Mouse (Mus musculus): ENCODE measurements around the gene Plekhd1. TPM values are rescaled to one million over a fixed set of nuclear protein-coding genes. Genes with fewer than 3 reads are reported as not detected.

Plekhd1 gene
- total RNA-seq, 2 experiments from 2014 or later = 0.17 to 0.41 TPM

- no peak overlapping the region for H3K4me3 ChIP-seq
- intact Hi-C loops (cut with DNase I) = no loop called here
- DNase-seq = peak; percentile 51
- no peak overlapping the region for H3K27ac ChIP-seq
- peak; percentile 88 for TF ChIP-seq CTCF (IDR thresholded peaks at IDR 0.05)
Observed at GRCm38 (mm10) chr12:80673170-80673569, 19.2 kb upstream of the Plekhd1 start.

- Histone ChIP-seq H3K27ac (0 out of 2 replicates have a peak overlapping the region, but pooled peaks have one; percentile 46), H3K4me3 (no peak overlapping the region)
- DNase-seq = no peak
- intact Hi-C loops (cut with DNase I) = no loop called here
- peak; percentile 62 for TF ChIP-seq CTCF (IDR thresholded peaks at IDR 0.05)
Observed at GRCm38 (mm10) chr12:80681340-80681739, 11.1 kb upstream of the Plekhd1 start.

GRCm38 (mm10) chr12:80683554-80683953, 8.8 kb upstream of the Plekhd1 start:
- no peak overlapping the region for H3K4me3 ChIP-seq
- TF ChIP-seq CTCF (IDR thresholded peaks at IDR 0.05) = no peak
- no peak for DNase-seq
- no peak overlapping the region for H3K27ac ChIP-seq
- intact Hi-C loops (cut with DNase I) = loop anchor here (2.0 kb wide), 1 partner anchor 41 kb away; no protein-coding TSS in a partner anchor

- TF ChIP-seq CTCF (IDR thresholded peaks at IDR 0.05) = no peak
- DNase-seq = no peak
- no peak overlapping the region for H3K27ac ChIP-seq
- H3K4me3 ChIP-seq = no peak overlapping the region
- intact Hi-C loops (cut with DNase I) = no loop called here
Observed at GRCm38 (mm10) chr12:80684316-80684715, 8.1 kb upstream of the Plekhd1 start.

- DNase-seq = peak; percentile 34
- no peak for TF ChIP-seq CTCF (IDR thresholded peaks at IDR 0.05)
- intact Hi-C loops (cut with DNase I) = no loop called here
- Histone ChIP-seq H3K4me3 (no peak overlapping the region), H3K27ac (no peak overlapping the region)
Observed at GRCm38 (mm10) chr12:80687788-80688211, 4.6 kb upstream of the Plekhd1 start.

DNA sequence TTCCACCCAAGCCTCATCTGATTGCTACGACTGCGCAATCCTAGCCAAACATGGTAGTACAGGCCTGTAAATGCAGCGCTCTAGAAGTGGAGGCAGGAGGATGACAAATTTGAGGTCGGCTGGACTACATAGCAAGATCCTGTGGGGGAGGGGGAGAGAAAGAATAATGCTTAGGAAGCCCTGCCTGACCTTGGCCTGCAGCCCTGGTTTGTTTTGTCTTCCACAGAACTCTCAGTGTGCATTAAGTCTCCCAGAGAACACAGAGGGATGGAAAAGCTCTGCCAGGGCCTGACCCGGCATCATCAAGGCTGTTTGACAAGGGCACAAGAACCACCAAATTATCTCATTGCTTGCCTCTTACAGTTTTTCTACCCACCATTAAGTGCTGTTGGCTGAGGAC, 2.7 kb upstream of the Plekhd1 start:
- no peak for DNase-seq
- H3K4me3 ChIP-seq = no peak overlapping the region
- intact Hi-C loops (cut with DNase I) = no loop called here
- no peak for TF ChIP-seq CTCF (IDR thresholded peaks at IDR 0.05)
- no peak overlapping the region for H3K27ac ChIP-seq

- no peak for TF ChIP-seq CTCF (IDR thresholded peaks at IDR 0.05)
- no peak overlapping the region for H3K27ac ChIP-seq
- intact Hi-C loops (cut with DNase I) = no loop called here
- peak overlapping the region; percentile 68 for H3K4me3 ChIP-seq
- DNase-seq = peak; percentile 69
Observed at GRCm38 (mm10) chr12:80691671-80692091, 710 bp upstream of the Plekhd1 start.

- no peak overlapping the region for H3K4me3 ChIP-seq
- H3K27ac ChIP-seq = no peak overlapping the region
- intact Hi-C loops (cut with DNase I) = no loop called here
- no peak for DNase-seq
- no peak for TF ChIP-seq CTCF (IDR thresholded peaks at IDR 0.05)
Observed at GRCm38 (mm10) chr12:80693700-80694099, 1.3 kb downstream of the Plekhd1 start.

- Histone ChIP-seq H3K27ac (no peak overlapping the region), H3K4me3 (no peak overlapping the region)
- no peak for TF ChIP-seq CTCF (IDR thresholded peaks at IDR 0.05)
- intact Hi-C loops (cut with DNase I) = no loop called here
- DNase-seq = no peak
Observed at GRCm38 (mm10) chr12:80695004-80695403, 2.6 kb downstream of the Plekhd1 start.

DNA sequence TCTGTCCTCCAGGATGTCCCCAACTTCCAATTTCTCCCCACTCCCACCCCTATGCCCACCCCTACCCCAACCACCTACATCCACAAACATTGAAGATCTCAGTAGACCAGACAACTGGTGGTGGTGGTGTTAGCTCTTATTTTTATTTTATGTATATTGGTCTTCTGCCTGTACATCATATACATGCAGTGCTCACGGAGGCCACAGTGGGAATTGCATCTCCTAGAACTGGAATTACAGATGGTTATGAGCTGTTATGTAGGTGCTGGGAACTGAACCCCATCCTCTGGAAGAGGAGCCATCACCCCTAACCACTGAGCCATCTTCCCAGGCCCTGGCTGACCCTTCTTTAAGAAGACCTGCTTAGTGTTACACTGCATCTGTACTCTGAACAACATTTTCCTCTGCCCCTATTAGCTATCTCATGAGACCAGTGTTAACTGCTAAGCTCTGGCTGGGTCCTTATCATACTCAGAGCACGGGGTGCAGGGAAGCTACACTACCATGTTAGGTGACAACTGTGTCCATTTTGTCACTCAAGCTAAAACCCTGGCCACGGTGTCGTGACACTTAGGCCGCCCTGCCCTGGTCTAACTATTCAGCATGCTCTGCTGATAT, 6.2 kb downstream of the Plekhd1 start:
- no peak overlapping the region for H3K27ac ChIP-seq
- H3K4me3 ChIP-seq = no peak overlapping the region
- DNase-seq = no peak
- intact Hi-C loops (cut with DNase I) = no loop called here
- no peak for TF ChIP-seq CTCF (IDR thresholded peaks at IDR 0.05)

DNA sequence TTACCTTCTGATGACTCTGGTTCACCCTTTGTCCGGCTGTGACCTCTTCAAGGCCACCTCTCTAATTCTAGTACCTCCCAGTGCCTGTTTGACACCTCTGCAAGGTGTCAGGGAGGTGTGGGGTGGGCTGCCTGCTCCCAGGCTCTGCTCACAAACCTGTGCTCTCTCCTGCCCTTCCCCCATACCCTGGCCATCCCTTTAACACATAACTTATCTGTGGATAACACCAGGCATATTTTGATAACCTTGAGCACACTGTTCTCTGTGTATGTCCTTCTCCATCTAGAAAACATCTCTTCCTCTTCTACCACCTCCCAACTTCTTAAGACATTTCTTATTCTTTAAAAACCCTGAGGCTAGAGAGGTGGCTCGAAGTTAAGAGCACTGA, 6.7 kb downstream of the Plekhd1 start:
- no peak for DNase-seq
- Histone ChIP-seq H3K4me3 (no peak overlapping the region), H3K27ac (no peak overlapping the region)
- intact Hi-C loops (cut with DNase I) = no loop called here
- TF ChIP-seq CTCF (IDR thresholded peaks at IDR 0.05) = no peak

DNA sequence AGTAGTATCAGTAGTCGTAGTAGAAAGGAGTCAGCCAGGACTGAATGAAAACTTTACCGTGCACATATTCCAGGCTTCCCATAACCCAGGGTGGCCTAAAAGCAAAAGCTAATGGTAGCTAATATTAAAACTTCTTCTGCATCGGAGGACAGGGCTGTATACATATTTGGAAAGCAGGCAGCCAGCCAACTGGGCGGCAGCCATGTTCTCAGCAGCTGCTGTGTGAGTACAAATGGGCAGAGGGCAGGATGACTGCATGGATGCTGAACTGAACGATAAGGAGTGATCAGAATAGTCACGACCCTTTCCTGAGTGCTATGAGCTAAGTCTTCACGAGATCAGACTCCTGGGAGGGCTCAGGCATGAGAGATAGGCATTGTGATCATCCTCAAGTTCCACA, 8.9 kb downstream of the Plekhd1 start:
- intact Hi-C loops (cut with DNase I) = no loop called here
- Histone ChIP-seq H3K27ac (no peak overlapping the region), H3K4me3 (no peak overlapping the region)
- no peak for DNase-seq
- TF ChIP-seq CTCF (IDR thresholded peaks at IDR 0.05) = no peak

DNA sequence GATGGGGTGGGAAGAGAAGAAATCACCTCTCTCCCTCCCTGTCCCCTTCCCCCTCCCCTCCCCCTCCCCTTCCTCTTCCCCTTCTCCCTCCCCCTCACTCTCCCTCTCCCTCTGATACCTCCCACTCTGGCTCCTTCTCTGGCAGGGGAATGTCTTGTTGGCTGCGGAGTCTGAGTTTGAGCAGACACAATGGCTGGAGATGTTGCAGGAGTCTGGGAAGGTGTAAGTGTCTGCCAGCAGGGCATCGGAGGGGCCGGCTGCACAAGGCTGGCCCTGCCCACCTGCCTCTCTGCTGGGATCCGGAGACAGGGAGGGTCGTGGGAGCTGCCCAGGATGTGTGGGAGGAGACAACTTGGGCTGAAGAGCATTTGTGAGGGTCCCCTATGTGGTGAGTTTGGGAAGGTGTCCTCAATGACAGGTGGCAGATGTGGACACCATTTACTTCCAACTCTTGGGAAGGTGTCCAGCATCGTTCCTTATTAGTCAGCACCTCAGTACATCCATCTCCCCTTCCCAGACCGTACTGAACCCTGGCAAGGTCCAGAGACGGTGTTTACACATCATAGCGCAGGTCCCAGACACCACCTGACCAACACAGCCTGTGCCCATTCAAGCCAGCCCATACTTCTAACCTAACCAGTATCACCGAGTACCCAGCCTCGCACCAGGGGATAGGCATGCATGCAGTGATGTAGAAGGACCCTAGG, 14.0 kb downstream of the Plekhd1 start:
- H3K27ac ChIP-seq = no peak overlapping the region
- no peak for TF ChIP-seq CTCF (IDR thresholded peaks at IDR 0.05)
- H3K4me3 ChIP-seq = no peak overlapping the region
- intact Hi-C loops (cut with DNase I) = no loop called here
- DNase-seq = no peak
